Mouse (Mus musculus) heart, embryonic 16.5 days (tissue): ENCODE data around the gene Dync1i1. TPM values are rescaled to one million over a fixed set of nuclear protein-coding genes. Genes with fewer than 3 reads are reported as not detected.

ENCODE experiments used
- ATAC-seq: fragments of 200-750 bp; cut with Nextera tagmentation; replicated peaks from 2 replicates; pipeline ENCODE4 v1.8.0; 2017; ENCODE audit warnings: moderate number of reproducible peaks; ENCODE audit not compliant: insufficient read depth, low FRiP score; ENCODE audit errors: extremely low read depth
- H3K27ac ChIP-seq: fragments of 300-500 bp; sonication (generic); 2 replicates; pipeline ENCODE4 v1.5.1; 2014; ENCODE audit warnings: mild to moderate bottlenecking, low read length, control low read depth, moderate library complexity
- H3K27me3 ChIP-seq: fragments of 300-500 bp; sonication (generic); 2 replicates; pipeline ENCODE4 v1.6.1; 2014; ENCODE audit warnings: low read length, mixed read lengths; ENCODE audit not compliant: control insufficient read depth, insufficient read depth
- H3K36me3 ChIP-seq: fragments of 300-500 bp; sonication (generic); 2 replicates; pipeline ENCODE4 v1.6.1; 2014; ENCODE audit not compliant: control insufficient read depth, insufficient read depth
- H3K4me1 ChIP-seq: fragments of 300-500 bp; sonication (generic); 2 replicates; pipeline ENCODE4 v1.6.1; 2014; ENCODE audit warnings: low read length, mixed read lengths; ENCODE audit not compliant: control insufficient read depth, insufficient read depth
- H3K4me2 ChIP-seq: fragments of 300-500 bp; sonication (generic); 2 replicates; pipeline ENCODE4 v1.6.1; 2014; ENCODE audit warnings: low read depth, mild to moderate bottlenecking, control low read depth, low read length
- H3K4me3 ChIP-seq: fragments of 300-500 bp; sonication (generic); 2 replicates; pipeline ENCODE4 v1.5.1; 2014; ENCODE audit warnings: mild to moderate bottlenecking, control low read depth, low read length
- H3K9ac ChIP-seq: fragments of 300-500 bp; sonication (generic); 2 replicates; pipeline ENCODE4 v1.6.1; 2014; ENCODE audit warnings: low read length, control low read depth
- H3K9me3 ChIP-seq: fragments of 300-500 bp; sonication (generic); replicated peaks from 2 replicates; pipeline ENCODE4 v1.6.1; 2016; ENCODE audit warnings: low read length; ENCODE audit not compliant: control insufficient read depth
- WGBS: fragments of 180-500 bp; shearing (Covaris S2); extraction: QIAGEN DNeasy Blood & Tissue Kit; methylation state at CpG from one replicate; pipeline ENCODE4 v1.1.7; 2014; 5-methylcytosine and 5-hydroxymethylcytosine counted together
- polyA plus RNA-seq: library from polyadenylated mRNA; unstranded; fragments of >200 nt; fragmentation: Nextera tagmentation; extraction: Ambion mirVana; gene quantifications from 2 replicates; pipeline ENCODE4 v1.2.1, GENCODE M21; 2015

Dync1i1 gene
- polyA plus RNA-seq, 1 experiment from 2014 or later, result 2.0 TPM

- peak overlapping the region; percentile 32; the same call in 1 of the 2 replicates for H3K4me2 ChIP-seq
- no peak for ATAC-seq
- no peak overlapping the region for H3K4me3 ChIP-seq
- no peaks in the 10 kb centered on the region for H3K9me3 ChIP-seq
- no peaks in the 10 kb centered on the region for H3K27me3 ChIP-seq
- no peaks in the 10 kb centered on the region for H3K36me3 ChIP-seq
- H3K9ac ChIP-seq, result 0 out of 2 replicates have a peak overlapping the region, but pooled peaks have one; percentile 20
- H3K4me1 ChIP-seq, result no peaks in the 10 kb centered on the region
- 44% methylated on average over 9 of the region's 9 CpGs for WGBS
- H3K27ac ChIP-seq, result no peak overlapping the region
Observed at GRCm38 (mm10) chr6:6016931-6017330, 291.5 kb downstream of the Dync1i1 start.

- Histone ChIP-seq H3K4me1 (peaks cover 3% of the 10 kb centered on the region; the same call in 1 of the 2 replicates), H3K4me2 (no peak overlapping the region), H3K27ac (no peak overlapping the region), H3K4me3 (no peak overlapping the region), H3K36me3 (no peaks in the 10 kb centered on the region), H3K9ac (no peak overlapping the region), H3K9me3 (no peaks in the 10 kb centered on the region), H3K27me3 (no peaks in the 10 kb centered on the region)
- ATAC-seq, result no peak
- 55% methylated on average over 6 of the region's 6 CpGs for WGBS
Observed at GRCm38 (mm10) chr6:6023976-6024375, 298.5 kb downstream of the Dync1i1 start.

DNA sequence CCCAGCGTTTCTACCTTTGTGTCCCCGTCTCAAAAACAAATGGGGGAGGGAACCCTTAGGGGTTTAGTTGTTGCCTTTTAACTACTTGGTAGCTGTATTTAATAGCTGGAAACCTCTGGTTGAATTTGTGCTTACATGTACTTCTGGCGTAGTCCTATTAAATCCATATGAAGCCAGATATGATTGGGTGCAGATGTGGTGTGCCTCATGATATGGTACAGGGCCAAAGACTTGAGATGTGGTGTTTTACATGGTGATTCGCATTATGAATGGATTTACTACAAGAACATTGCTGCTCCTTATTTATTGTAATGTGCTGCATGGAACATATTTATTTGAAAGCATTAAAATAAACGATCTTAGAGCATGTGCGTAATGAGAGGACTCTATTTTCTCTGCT lies 302.2 kb downstream of the Dync1i1 start:
- Histone ChIP-seq H3K4me3 (no peak overlapping the region), H3K27ac (no peak overlapping the region), H3K27me3 (no peaks in the 10 kb centered on the region), H3K36me3 (no peaks in the 10 kb centered on the region), H3K4me2 (no peak overlapping the region), H3K9ac (no peak overlapping the region), H3K9me3 (no peaks in the 10 kb centered on the region), H3K4me1 (peaks cover 3% of the 10 kb centered on the region; the same call in 1 of the 2 replicates)
- no peak for ATAC-seq
- 87% methylated on average over 6 of the region's 6 CpGs for WGBS

DNA sequence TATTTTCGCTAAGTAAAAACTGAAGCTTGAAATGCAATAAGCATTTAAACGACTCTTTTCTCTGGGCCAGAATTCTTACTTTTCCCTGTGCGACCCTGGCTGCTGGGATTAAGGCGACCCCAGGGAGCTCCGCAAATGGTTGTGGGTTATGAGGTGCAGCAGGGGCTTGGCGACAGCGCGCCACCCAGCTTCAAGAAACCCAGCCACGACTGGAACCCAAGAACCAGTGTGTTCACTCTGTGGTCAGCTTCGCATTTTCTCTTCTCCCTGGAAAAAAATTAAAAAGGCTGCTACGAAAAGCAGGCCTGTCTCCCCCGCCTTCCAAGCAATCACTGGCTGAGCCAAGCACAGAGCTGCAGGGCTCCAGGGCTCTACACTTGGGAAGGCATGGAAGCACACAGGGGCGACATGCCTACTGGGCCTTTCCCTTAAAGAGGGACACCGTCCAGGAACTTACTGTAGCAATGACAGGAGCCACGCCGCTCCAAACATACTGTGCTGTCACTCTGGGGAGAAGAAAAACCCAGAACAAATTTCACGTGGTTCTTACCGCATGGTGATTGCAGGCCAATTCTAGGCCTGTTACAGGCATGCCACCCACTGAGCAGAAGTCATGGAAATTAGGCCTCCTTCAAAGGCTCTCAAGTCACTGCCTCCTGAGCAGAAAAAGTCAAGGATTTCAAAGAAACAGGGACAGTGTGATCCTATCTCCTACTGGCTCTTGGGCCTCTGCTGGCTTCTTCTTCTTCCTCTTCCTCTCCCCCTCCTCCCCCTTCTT lies 313.5 kb downstream of the Dync1i1 start:
- 62% methylated on average over 18 of the region's 18 CpGs for WGBS
- Histone ChIP-seq H3K27ac (no peak overlapping the region), H3K9me3 (no peaks in the 10 kb centered on the region), H3K27me3 (no peaks in the 10 kb centered on the region), H3K4me2 (no peak overlapping the region), H3K9ac (no peak overlapping the region), H3K4me1 (no peaks in the 10 kb centered on the region), H3K4me3 (no peak overlapping the region), H3K36me3 (no peaks in the 10 kb centered on the region)
- ATAC-seq, result no peak

- ATAC-seq, result no peak
- Histone ChIP-seq H3K4me2 (no peak overlapping the region), H3K4me1 (no peaks in the 10 kb centered on the region), H3K27ac (no peak overlapping the region), H3K9me3 (0 out of 2 replicates have a peak, but pooled peaks cover 2% of the 10 kb centered on the region), H3K36me3 (peaks cover 3% of the 10 kb centered on the region; the same call in 1 of the 2 replicates), H3K4me3 (no peak overlapping the region), H3K9ac (no peak overlapping the region), H3K27me3 (no peaks in the 10 kb centered on the region)
- WGBS, result 58% methylated on average over 12 of the region's 12 CpGs
Observed at GRCm38 (mm10) chr6:6046729-6047424, 321.4 kb downstream of the Dync1i1 start.

GRCm38 (mm10) chr6:6052696-6053095 lies 327.3 kb downstream of the Dync1i1 start:
- Histone ChIP-seq H3K27ac (no peak overlapping the region), H3K9me3 (0 out of 2 replicates have a peak, but pooled peaks cover 2% of the 10 kb centered on the region), H3K4me2 (no peak overlapping the region), H3K36me3 (peaks cover 3% of the 10 kb centered on the region; the same call in 1 of the 2 replicates), H3K27me3 (no peaks in the 10 kb centered on the region), H3K4me3 (no peak overlapping the region), H3K9ac (no peak overlapping the region), H3K4me1 (peaks cover 12% of the 10 kb centered on the region)
- WGBS, result 59% methylated on average over 11 of the region's 11 CpGs
- no peak for ATAC-seq

DNA sequence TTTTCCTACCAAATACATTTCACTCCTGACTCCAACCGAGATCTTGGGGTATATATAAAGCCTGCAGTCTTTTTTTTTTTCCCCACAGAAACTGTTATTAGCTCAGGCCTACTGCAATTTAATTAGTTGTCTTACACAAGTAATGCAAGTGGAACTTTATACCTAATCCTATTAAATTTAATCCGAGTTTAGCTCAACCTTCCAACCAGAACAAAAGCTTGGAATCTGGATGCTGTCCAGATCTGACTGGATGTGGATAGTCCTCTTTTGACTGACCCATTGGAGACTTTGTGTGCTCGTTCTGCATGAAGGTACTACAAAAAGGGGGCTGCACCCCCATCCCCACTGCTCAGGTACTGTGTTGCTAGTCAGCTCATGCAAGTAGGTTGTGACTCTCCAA lies 328.5 kb downstream of the Dync1i1 start:
- Histone ChIP-seq H3K27me3 (no peaks in the 10 kb centered on the region), H3K27ac (no peak overlapping the region), H3K36me3 (peaks cover 3% of the 10 kb centered on the region; the same call in 1 of the 2 replicates), H3K9me3 (0 out of 2 replicates have a peak, but pooled peaks cover 2% of the 10 kb centered on the region), H3K4me2 (no peak overlapping the region), H3K9ac (no peak overlapping the region), H3K4me3 (no peak overlapping the region), H3K4me1 (peaks cover 12% of the 10 kb centered on the region)
- WGBS, result 76% methylated on average over 3 of the region's 3 CpGs
- no peak for ATAC-seq

- H3K9me3 ChIP-seq, result no peaks in the 10 kb centered on the region
- H3K4me1 ChIP-seq, result peaks cover 12% of the 10 kb centered on the region
- 76% methylated on average over 3 of the region's 3 CpGs for WGBS
- H3K4me3 ChIP-seq, result no peak overlapping the region
- H3K27ac ChIP-seq, result no peak overlapping the region
- H3K4me2 ChIP-seq, result no peak overlapping the region
- no peaks in the 10 kb centered on the region for H3K27me3 ChIP-seq
- no peaks in the 10 kb centered on the region for H3K36me3 ChIP-seq
- H3K9ac ChIP-seq, result no peak overlapping the region
- no peak for ATAC-seq
Observed at GRCm38 (mm10) chr6:6058548-6058947, 333.1 kb downstream of the Dync1i1 start.

- peak; percentile 32; the same call in 1 of the 2 replicates for ATAC-seq
- H3K4me2 ChIP-seq, result no peak overlapping the region
- H3K36me3 ChIP-seq, result no peaks in the 10 kb centered on the region
- H3K9me3 ChIP-seq, result no peaks in the 10 kb centered on the region
- no peak overlapping the region for H3K9ac ChIP-seq
- H3K4me1 ChIP-seq, result peaks cover 25% of the 10 kb centered on the region
- WGBS, result 63% methylated on average over 6 of the region's 6 CpGs
- H3K27ac ChIP-seq, result no peak overlapping the region
- H3K4me3 ChIP-seq, result no peak overlapping the region
- H3K27me3 ChIP-seq, result no peaks in the 10 kb centered on the region
Observed at GRCm38 (mm10) chr6:6067201-6067600, 341.8 kb downstream of the Dync1i1 start.
